Mouse (Mus musculus) liver, embryonic 14.5 days (tissue): ENCODE data around the gene Sf3a1. TPM values are rescaled to one million over a fixed set of nuclear protein-coding genes. Genes with fewer than 3 reads are reported as not detected.

ENCODE experiments used
- ATAC-seq: fragments of 200-750 bp; cut with Nextera tagmentation; 2 replicates; pipeline ENCODE4 v1.8.0; 2017; ENCODE audit warnings: moderate number of reproducible peaks, mild to moderate bottlenecking, moderate library complexity; ENCODE audit not compliant: insufficient read depth
- DNase-seq, 3 experiments: peaks; one replicate each; pipeline ENCODE4 v3.0.0-alpha.2; 2012 to 2013; ENCODE audit warnings: low read depth in 3 of 3, low spot score in 3 of 3
- H3K27ac ChIP-seq: fragments of 300-500 bp; sonication (generic); 2 replicates; pipeline ENCODE4 v1.5.1; 2014; ENCODE audit warnings: moderate library complexity, mild to moderate bottlenecking, control low read depth, inconsistent platforms
- H3K27me3 ChIP-seq: fragments of 300-500 bp; sonication (generic); 2 replicates; pipeline ENCODE4 v1.6.1; 2014; ENCODE audit warnings: mild to moderate bottlenecking, low read length, moderate library complexity; ENCODE audit not compliant: control insufficient read depth, insufficient read depth
- H3K36me3 ChIP-seq: fragments of 300-500 bp; sonication (generic); replicated peaks from 2 replicates; pipeline ENCODE4 v1.6.1; 2014; ENCODE audit warnings: low read depth; ENCODE audit not compliant: control insufficient read depth, insufficient read depth
- H3K4me1 ChIP-seq, 2 experiments: fragments of 200-500 bp in 1 of 2; fragments of 300-500 bp in 1 of 2; sonication (generic) in 1 of 2; replicated peaks; 2 replicates each; pipeline ENCODE4 v1.6.1; 2012 to 2014; ENCODE audit warnings: antibody characterized with exemption in 1 of 2, inconsistent platforms in 1 of 2, low read length in 1 of 2; ENCODE audit not compliant: control insufficient read depth in 2 of 2, insufficient read depth in 2 of 2
- H3K4me2 ChIP-seq: fragments of 300-500 bp; sonication (generic); 2 replicates; pipeline ENCODE4 v1.6.1; 2014; ENCODE audit warnings: low read depth, mild to moderate bottlenecking, control low read depth, moderate library complexity
- H3K4me3 ChIP-seq, 2 experiments: fragments of 200-500 bp in 1 of 2; fragments of 300-500 bp in 1 of 2; sonication (generic) in 1 of 2; 2 replicates each; pipeline ENCODE4 v1.5.1; 2012 to 2014; ENCODE audit warnings: low read depth in 2 of 2, low read length in 2 of 2, mild to moderate bottlenecking in 2 of 2, control low read depth in 1 of 2, inconsistent platforms in 1 of 2, moderate library complexity in 1 of 2; ENCODE audit not compliant: insufficient read depth in 1 of 2
- H3K9ac ChIP-seq: fragments of 300-500 bp; sonication (generic); replicated peaks from 2 replicates; pipeline ENCODE4 v1.6.1; 2014; ENCODE audit warnings: mild to moderate bottlenecking, control low read depth, moderate library complexity
- H3K9me3 ChIP-seq: fragments of 300-500 bp; sonication (generic); 2 replicates; pipeline ENCODE4 v1.6.1; 2016; ENCODE audit warnings: low read length, mixed read lengths; ENCODE audit not compliant: control insufficient read depth
- CTCF ChIP-seq: IDR thresholded peaks from 2 replicates; pipeline ENCODE4 v1.5.1; 2016; ENCODE audit warnings: antibody characterized with exemption, low read depth, control low read depth
- EP300 ChIP-seq: IDR thresholded peaks from 2 replicates; pipeline ENCODE4 v1.6.1; 2016; ENCODE audit warnings: antibody characterized with exemption, low read depth
- WGBS: fragments of 180-500 bp; shearing (Covaris S2); extraction: QIAGEN DNeasy Blood & Tissue Kit; methylation state at CpG from one replicate; pipeline ENCODE4 v1.1.7; 2014; ENCODE audit not compliant: insufficient replicate concordance; 5-methylcytosine and 5-hydroxymethylcytosine counted together
- polyA plus RNA-seq, 2 experiments: library from polyadenylated mRNA; depleted of rRNA in 1 of 2; stranded (reverse) in 1 of 2; unstranded in 1 of 2; fragments of >200 nt; fragmentation: Nextera tagmentation in 1 of 2; extraction: Ambion mirVana in 1 of 2; gene quantifications; 2 replicates each; pipeline versions ENCODE4 v1.2.1 to v1.2.3; 2012 to 2014

Sf3a1 gene
- polyA plus RNA-seq, 2 experiments, result 18.6 to 23.5 TPM

- DNase-seq (no peak), ATAC-seq (no peak)
- Histone ChIP-seq H3K4me1 (peaks cover 12 to 30% of the 10 kb centered on the region in 2 experiments), H3K9me3 (no peaks in the 10 kb centered on the region), H3K27me3 (peaks cover 7% of the 10 kb centered on the region), H3K4me2 (no peak overlapping the region), H3K9ac (no peak overlapping the region), H3K27ac (no peak overlapping the region), H3K36me3 (no peaks in the 10 kb centered on the region), H3K4me3 (no peak overlapping the region)
- 44% methylated on average over 9 of the region's 9 CpGs for WGBS
- TF ChIP-seq EP300, result no peak
- TF ChIP-seq CTCF, result no peak
Measured at GRCm38 (mm10) chr11:4219908-4220307, 59.8 kb downstream of the Sf3a1 start.

GRCm38 (mm10) chr11:4220443-4221400, 60.6 kb downstream of the Sf3a1 start:
- Histone ChIP-seq H3K4me3 (no peak overlapping the region), H3K27ac (no peak overlapping the region), H3K9me3 (no peaks in the 10 kb centered on the region), H3K27me3 (peaks cover 7% of the 10 kb centered on the region), H3K36me3 (no peaks in the 10 kb centered on the region), H3K4me1 (peaks cover 14 to 39% of the 10 kb centered on the region in 2 experiments), H3K4me2 (no peak overlapping the region), H3K9ac (no peak overlapping the region)
- no peak for ATAC-seq
- WGBS, result 38% methylated on average over 28 of the region's 28 CpGs
- DNase-seq, result peak; percentile 57 to 62 (median 60)
- peak; percentile 97 for TF ChIP-seq CTCF
- TF ChIP-seq EP300, result no peak

- no peak overlapping the region for H3K9ac ChIP-seq
- DNase-seq (no peak), ATAC-seq (no peak)
- H3K27me3 ChIP-seq, result peaks cover 7% of the 10 kb centered on the region
- H3K4me3 ChIP-seq, result no peak overlapping the region
- 66% methylated on average over 17 of the region's 17 CpGs for whole genome bisulfite sequencing
- H3K36me3 ChIP-seq, result no peaks in the 10 kb centered on the region
- H3K4me2 ChIP-seq, result no peak overlapping the region
- H3K27ac ChIP-seq, result no peak overlapping the region; the same call in none of the 2 replicates
- no peaks in the 10 kb centered on the region for H3K9me3 ChIP-seq
- H3K4me1 ChIP-seq, result peaks cover 25 to 53% of the 10 kb centered on the region in 2 experiments
- TF ChIP-seq CTCF (no peak), EP300 (no peak)
Measured at GRCm38 (mm10) chr11:4222046-4222950, 62.1 kb downstream of the Sf3a1 start.

GRCm38 (mm10) chr11:4223393-4224188, 63.4 kb downstream of the Sf3a1 start:
- Histone ChIP-seq H3K27ac (peak overlapping the region; percentile 76), H3K4me3 (peak overlapping the region; percentile 67 to 73), H3K4me1 (peaks cover 22 to 54% of the 10 kb centered on the region in 2 experiments), H3K36me3 (no peaks in the 10 kb centered on the region), H3K4me2 (peak overlapping the region; percentile 68), H3K9me3 (no peaks in the 10 kb centered on the region), H3K27me3 (peaks cover 7% of the 10 kb centered on the region), H3K9ac (peak overlapping the region; percentile 73)
- peak; percentile 68 for TF ChIP-seq EP300
- TF ChIP-seq CTCF, result peak; percentile 34; the same call in 1 of the 2 replicates
- ATAC-seq (peak; percentile 92), DNase-seq (peak; percentile 77 to 85 (median 78))
- WGBS, result 14% methylated on average over 6 of the region's 7 CpGs
